In the genomic region with DNA sequence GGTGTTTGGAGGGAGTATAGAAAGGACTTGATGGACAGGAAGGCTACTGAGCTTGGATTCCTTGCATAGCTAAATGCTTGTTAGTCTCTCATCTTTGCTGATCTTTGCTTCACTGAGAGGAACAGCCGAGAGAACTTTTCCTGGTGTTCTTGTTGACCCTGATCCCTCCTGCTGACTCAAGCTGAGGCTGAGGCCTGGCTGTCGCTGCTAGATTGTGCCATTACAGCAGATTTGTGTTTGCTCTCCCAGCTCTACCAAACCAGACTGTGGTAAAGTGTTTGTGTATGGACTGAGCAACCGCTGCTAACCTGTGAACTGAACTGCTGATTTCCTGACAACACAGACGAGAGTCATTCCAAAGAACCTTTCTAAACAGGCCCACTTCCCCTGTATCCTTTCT, we compare ENCODE assay signal across 28 mouse cellular contexts.
"Had no signal": no experiment of that assay in that cellular context is flagged by ENCODE, and none has a peak within 500 bp of the region (broad histone marks: within the 10 kb centered on the region; RNA-seq: fewer than 3 reads in every experiment).

No protein-coding gene starts in this region.

- H3K4me1 ChIP-seq: heart, embryonic 15.5 days; hindbrain, embryonic 12.5 days; hindbrain, embryonic 13.5 days; hindbrain, embryonic 15.5 days; intestine, embryonic 15.5 days; kidney, embryonic 15.5 days had no signal

- DNase-seq: heart, postnatal 10 days; heart, postnatal 14 days; heart, postnatal 36 days; heart, postnatal 4 days; kidney, adult 11 months; kidney, adult 8-10 months; kidney, adult 9 months; kidney, postnatal 14 days; kidney, postnatal 4 days; layer of hippocampus, adult 9-11 months; layer of hippocampus, postnatal 36 days had no signal

- H3K9me3 ChIP-seq: heart, embryonic 10.5 days; heart, embryonic 12.5 days; heart, embryonic 13.5 days; heart, embryonic 15.5 days; hindbrain, embryonic 10.5 days; hindbrain, embryonic 12.5 days; hindbrain, embryonic 13.5 days; hindbrain, embryonic 15.5 days; intestine, embryonic 15.5 days; kidney, embryonic 15.5 days had no signal

- ATAC-seq: hindbrain, embryonic 16.5 days; hindbrain, postnatal 0 days; inflammation-experienced regulatory T-cells, adult 6 months had no signal

- H3K4me3 ChIP-seq: heart, embryonic 10.5 days; heart, embryonic 12.5 days; heart, embryonic 13.5 days; heart, embryonic 15.5 days; hindbrain, embryonic 10.5 days; hindbrain, embryonic 12.5 days; hindbrain, embryonic 13.5 days; hindbrain, embryonic 15.5 days; intestine, embryonic 15.5 days; kidney, embryonic 15.5 days; layer of hippocampus, adult 2 months had no signal

- H3K4me2 ChIP-seq: heart, embryonic 11.5 days; heart, embryonic 12.5 days; heart, embryonic 13.5 days; heart, embryonic 15.5 days; hindbrain, embryonic 12.5 days; hindbrain, embryonic 13.5 days; hindbrain, embryonic 14.5 days; hindbrain, embryonic 15.5 days; intestine, embryonic 15.5 days; kidney, embryonic 15.5 days had no signal

- H3K9ac ChIP-seq: heart, embryonic 12.5 days; heart, embryonic 13.5 days; heart, embryonic 15.5 days; hindbrain, embryonic 12.5 days; hindbrain, embryonic 13.5 days; hindbrain, embryonic 14.5 days; hindbrain, embryonic 15.5 days; intestine, embryonic 15.5 days; kidney, embryonic 15.5 days had no signal

- H3K27me3 ChIP-seq: heart, embryonic 12.5 days; heart, embryonic 13.5 days; heart, embryonic 15.5 days; hindbrain, embryonic 12.5 days; hindbrain, embryonic 13.5 days; hindbrain, embryonic 15.5 days; intestine, embryonic 15.5 days; kidney, embryonic 15.5 days had no signal

- H3K27ac ChIP-seq: heart, embryonic 10.5 days; heart, embryonic 13.5 days; heart, embryonic 15.5 days; hindbrain, embryonic 10.5 days; hindbrain, embryonic 12.5 days; hindbrain, embryonic 13.5 days; hindbrain, embryonic 14.5 days; hindbrain, embryonic 15.5 days; hindbrain, postnatal 0 days; intestine, embryonic 15.5 days; kidney, embryonic 15.5 days; kidney, postnatal 0 days; layer of hippocampus, adult 2 months had no signal

- H3K36me3 ChIP-seq: heart, embryonic 10.5 days; heart, embryonic 12.5 days; heart, embryonic 13.5 days; heart, embryonic 15.5 days; hindbrain, embryonic 10.5 days; hindbrain, embryonic 12.5 days; hindbrain, embryonic 13.5 days; hindbrain, embryonic 15.5 days; intestine, embryonic 15.5 days; kidney, embryonic 15.5 days had no signal
